Mouse (Mus musculus) T-helper 2 cell (primary cell): ENCODE data around the gene Rgma.

Source experiments
- in situ Hi-C: fragments of 300-600 bp; cut with MboI, MseI; formaldehyde crosslinking; loops from one replicate; pipeline ENCODE4 v1.15.1; 2025; ENCODE audit warnings: high pct_unique_total_duplicates

The Rgma gene

GRCm38 (mm10) chr7:73375257-73376100, at the start of gene Rgma:
Rgma (plus strand) TSS chr7:73375509.
- in situ Hi-C loops = loop anchor here (10.0 kb wide), 1 partner anchor 981 kb away; no protein-coding TSS in a partner anchor

GRCm38 (mm10) chr7:73326236-73326635, 49.1 kb upstream of the Rgma start:
- in situ Hi-C loops = no loop called here

DNA sequence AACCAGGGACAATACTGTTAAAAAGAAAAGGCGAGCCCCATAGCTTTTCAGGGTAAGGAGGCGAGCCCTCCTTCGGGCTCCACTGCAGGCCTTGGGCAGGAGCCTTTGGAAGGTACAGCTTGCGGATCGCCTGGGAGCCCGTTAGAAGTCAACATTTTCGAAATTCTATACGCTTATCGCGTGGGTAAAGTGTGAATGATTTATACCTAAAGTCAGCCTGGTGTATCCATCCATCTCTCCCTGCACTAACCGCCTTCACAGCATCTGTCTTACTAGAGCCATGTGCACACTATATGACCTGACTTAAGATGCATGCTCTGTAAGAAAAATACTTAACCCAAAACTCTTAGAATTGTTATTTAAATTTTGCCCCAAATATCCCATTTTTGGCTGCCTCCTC, 48.6 kb upstream of the Rgma start:
- in situ Hi-C loops = no loop called here

- in situ Hi-C loops = no loop called here
Observed at GRCm38 (mm10) chr7:73327193-73327592, 48.1 kb upstream of the Rgma start.

DNA sequence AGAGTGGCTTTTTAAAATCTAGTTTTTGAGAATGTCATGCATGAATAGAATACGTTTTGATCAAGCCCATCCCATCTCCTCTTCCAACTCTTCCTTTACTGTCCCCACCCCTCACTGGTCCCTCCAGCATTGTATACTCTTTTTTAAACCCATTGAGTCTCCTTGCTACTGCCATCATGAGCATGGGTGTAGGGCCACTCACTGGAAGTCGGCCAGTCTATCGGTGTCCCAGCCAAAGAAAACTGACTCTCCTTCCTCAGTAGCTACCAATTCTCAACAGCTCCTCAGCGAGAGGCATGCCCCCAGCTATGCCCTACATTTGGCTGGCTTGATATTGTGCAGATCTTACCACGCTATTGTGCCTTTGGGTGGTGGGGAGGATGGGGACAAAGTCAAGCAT, 47.7 kb upstream of the Rgma start:
- in situ Hi-C loops = no loop called here

DNA sequence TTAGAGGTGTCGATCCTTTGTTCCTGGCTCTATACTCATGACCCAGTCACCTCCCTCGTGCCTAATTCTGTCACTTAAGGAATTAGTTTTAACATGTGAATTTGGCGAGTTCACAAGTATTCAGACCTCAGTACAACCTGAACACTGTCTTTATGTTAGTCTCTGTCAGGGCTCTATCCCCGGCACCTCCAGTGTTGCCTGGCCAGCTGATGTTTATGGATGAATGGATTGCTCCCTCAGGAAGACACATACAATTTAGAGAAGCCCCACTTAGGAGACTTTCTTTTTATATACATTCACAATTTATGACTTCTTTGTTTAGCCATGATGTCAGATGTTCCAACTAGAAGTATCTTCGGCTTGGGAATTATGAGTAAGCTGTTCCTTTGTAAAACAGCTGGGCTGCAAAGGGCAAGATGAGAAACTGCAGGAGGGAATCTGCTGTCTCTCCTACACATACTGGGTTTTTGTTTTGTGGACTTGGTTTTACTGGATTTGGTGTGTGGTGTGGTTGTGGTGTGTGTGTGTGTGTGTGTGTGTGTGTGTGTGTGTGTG, 46.6 kb upstream of the Rgma start:
- in situ Hi-C loops = no loop called here

DNA sequence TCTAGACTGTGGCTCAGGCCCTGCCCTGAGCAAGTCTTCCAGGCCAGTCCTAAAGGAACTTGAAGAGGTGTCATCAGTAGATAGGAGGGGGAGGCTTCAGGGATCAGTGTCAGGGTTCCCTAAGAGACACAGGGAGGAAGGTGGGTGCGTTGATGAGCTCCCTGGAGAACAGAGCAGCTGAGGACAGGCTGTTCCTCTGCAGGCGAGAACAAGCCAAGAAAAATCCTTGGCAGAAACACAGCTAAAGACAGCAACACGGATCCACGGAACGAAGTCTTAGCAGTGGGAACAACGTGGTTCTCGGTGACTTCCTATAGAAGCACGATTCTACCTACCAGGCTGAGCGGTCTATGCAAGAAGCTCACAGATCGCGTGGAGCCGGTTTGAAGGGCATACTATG, 44.6 kb upstream of the Rgma start:
- in situ Hi-C loops = no loop called here

- in situ Hi-C loops = no loop called here
Observed at GRCm38 (mm10) chr7:73331645-73332044, 43.7 kb upstream of the Rgma start.

- in situ Hi-C loops = no loop called here
Observed at GRCm38 (mm10) chr7:73333398-73333988, 41.8 kb upstream of the Rgma start.

DNA sequence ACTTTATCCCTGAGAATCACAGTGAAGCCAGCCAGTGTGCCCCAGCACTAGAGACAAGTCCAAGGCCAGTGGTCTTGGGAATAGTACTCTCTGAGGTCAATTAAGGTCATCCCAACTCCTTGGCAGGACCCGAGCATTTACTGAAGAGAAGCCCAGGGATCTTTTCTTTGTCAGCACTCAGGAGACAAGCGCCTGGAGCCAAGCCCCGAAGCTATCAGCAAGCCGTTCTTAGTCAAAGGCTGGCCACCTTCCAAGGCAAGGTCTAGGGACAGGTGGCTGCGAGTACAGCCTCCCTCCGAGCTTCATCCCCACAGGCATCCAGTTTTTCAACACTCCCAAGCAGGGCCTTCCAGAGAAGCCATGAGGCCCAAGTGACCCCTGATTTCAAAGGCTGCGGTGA, 40.4 kb upstream of the Rgma start:
- in situ Hi-C loops = no loop called here

- in situ Hi-C loops = no loop called here
Observed at GRCm38 (mm10) chr7:73336380-73336779, 38.9 kb upstream of the Rgma start.

GRCm38 (mm10) chr7:73338353-73338752, 37.0 kb upstream of the Rgma start:
- in situ Hi-C loops = no loop called here

DNA sequence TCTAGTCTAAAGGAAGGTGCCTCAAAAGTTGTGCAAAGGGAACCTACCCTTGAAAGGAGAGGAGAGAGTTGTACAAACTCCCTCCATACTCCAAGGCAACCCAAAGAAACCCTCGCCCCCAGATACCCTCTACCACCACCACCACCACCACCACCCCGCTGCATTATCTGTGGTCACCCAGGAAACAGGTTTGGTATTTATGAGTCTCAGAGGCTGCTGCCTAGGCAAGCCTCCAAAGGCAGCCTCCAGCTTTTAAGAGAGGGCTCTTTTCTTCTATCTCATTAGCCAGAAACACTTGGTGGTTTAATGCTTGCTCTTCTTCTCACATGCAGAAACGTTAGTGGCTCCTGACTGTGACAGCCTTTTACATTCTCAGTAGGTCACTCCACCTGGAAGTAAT, 31.5 kb upstream of the Rgma start:
- in situ Hi-C loops = no loop called here

DNA sequence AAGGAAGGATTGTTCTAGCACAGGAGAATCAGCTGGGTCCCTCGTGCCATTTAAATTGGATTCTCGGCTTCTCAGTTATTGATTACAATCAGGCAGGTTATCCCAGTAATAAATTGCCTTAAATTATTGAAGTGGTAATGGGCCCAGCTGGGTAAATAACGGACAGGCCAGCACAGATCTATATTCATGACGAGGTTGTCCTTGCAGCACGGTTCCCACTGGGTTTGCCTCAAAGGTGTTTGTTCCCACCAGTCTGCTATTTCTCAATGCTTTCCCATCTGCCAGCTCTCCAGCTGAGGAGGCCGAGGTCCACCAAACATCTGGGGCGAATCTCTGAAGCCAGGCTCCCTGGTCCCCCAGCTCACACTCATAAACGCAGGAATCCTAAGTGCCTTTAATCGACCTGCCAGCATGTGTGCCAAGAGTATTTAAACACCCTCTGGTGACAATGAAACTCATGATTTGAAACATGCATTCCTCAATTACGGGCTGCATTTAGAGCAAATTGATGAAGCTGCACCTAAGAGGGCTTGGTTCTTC, 26.7 kb upstream of the Rgma start:
- in situ Hi-C loops = no loop called here

DNA sequence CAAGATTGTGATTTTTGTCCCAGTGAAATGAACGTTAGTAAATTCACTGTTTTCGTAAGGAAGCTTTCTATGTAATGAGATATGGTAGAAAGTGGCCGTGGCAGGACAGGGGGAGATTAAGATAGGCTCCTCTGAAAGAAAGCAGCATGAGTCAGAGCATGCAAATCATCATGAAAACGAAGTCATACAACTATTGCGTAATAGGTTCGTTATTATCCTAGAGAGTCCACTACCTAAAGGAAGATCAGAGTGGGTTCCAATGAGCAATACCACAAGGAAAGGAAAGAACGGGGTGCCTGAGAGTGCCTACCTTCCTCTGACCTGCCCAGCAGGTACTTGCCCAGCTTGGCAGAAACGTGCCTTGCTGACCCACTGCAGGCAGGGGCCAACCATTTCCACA, 26.2 kb upstream of the Rgma start:
- in situ Hi-C loops = no loop called here

- in situ Hi-C loops = no loop called here
Observed at GRCm38 (mm10) chr7:73355229-73355628, 20.1 kb upstream of the Rgma start.

DNA sequence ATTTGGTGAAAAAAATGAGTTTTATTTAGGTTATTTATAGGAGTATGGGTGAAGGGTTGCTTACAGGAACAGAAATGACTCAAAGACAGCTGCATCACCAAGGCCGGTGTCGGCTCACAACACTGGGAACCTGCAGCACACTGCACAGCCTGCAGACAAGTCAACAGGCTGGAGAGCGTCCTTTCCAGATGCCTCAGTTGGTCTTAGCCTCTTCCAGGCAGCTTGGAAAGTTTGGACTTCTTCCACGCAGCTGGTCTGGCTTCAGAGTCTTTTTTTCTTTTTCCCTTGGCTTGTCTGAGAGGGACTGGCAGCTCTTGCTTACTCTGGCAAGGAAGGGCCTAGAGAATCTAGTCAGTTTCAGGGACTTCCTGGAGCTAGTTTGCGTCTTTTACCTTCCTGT, 18.4 kb upstream of the Rgma start:
- in situ Hi-C loops = no loop called here

GRCm38 (mm10) chr7:73357626-73358025, 17.7 kb upstream of the Rgma start:
- in situ Hi-C loops = no loop called here

DNA sequence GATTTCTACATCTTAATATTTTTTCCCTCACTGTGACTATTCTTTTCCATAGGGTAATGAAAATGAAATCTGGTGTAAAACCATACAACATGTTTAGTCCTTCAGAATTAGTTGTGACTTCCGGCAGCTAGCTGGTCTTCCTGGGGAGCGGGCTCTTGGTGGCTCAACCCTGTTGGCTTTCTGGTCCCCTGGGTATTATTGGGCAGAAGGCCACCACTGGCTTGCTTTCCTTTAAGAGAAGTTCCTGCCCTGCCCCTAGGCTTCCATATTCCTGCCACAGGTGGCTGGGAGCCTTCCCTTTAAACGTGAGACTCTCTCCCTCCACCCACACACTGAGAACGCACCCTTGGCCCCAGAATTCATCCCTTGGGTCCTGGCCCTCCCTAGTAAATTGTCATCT, 9.8 kb upstream of the Rgma start:
- in situ Hi-C loops = no loop called here

DNA sequence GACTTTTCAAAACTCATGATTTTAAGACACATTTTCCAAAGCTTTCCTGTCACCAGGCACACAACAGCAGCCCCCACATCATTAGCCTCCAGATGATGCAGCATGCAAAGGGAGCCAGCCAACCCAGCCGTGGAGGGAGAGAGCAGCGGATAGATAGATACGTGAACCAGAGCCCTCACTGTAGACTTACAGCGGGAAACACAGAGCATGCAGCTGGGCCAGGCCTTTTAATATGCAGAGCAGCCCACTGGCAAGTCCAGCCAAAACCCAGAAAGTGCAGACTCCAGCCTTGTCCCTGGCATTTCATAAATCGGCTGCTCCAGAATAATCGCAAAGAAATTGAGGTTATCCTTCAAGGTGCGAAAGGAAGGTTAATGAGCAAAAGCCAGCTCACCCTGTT, 9.3 kb upstream of the Rgma start:
- in situ Hi-C loops = no loop called here

DNA sequence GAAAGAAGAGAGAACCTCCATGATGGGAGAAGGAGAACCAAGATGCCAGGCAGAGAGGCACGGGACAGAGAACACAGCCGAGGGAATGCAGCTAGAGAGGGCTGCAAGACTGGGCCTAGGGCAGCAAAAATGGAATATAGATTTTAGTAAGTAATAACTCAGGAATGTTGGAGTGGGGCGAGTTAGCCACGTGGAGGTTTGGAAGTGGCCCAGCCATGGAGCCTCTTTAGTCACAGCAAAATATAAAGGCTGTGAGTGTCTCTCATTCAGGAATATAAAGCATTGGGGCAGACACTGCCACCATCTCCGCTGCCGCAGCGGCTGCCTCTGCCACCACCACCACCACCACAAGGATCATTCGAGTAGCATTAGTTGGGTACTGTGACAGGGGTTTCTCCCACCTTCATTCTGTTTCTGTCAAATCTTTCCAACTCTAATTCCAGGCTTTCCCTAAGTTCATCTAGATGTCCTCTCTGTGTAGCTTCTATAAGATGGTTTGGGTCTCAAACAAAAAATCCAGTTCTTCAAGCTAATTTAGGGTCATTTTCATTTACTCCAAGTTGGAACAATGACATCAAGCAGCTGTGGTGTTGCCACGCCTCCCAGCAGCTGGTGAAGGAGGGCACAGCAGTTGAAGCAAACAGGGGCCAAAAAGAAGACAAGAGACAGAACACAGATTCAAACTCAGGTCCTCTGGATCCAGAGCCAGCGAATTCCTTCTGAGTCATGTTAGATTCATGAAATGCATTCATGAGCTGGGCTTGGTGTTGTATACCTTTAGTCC, 7.4 kb upstream of the Rgma start:
- in situ Hi-C loops = no loop called here

DNA sequence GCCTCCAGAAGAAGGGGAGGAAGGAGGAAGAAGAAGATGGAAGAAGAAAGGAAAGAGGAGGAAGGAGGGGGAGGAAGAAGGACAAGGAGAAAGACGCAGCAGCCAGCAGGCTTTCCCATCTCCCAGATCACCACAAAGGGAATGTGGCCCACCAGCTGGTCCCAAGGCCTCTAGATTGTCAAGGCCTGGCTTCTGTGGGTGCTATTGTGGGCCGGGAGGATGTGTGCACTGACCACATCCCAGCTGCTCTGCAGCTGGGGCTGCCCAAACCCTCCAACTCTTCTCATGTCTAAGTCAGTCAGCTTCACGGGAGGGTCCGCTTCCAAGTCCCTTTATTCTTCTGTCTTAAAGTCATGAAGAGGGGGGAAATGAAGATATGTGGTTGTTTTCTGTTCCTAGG, 5.3 kb upstream of the Rgma start:
- in situ Hi-C loops = loop anchor here (10.0 kb wide), 1 partner anchor 975 kb away; no protein-coding TSS in a partner anchor
